Mouse (Mus musculus): ENCODE results near the gene Pcdh19. TPM values are rescaled to one million over a fixed set of nuclear protein-coding genes. Genes with fewer than 3 reads are reported as not detected.

Gene Pcdh19
- total RNA-seq, 2 experiments from 2014 or later: 75.8 to 80.0 TPM

DNA sequence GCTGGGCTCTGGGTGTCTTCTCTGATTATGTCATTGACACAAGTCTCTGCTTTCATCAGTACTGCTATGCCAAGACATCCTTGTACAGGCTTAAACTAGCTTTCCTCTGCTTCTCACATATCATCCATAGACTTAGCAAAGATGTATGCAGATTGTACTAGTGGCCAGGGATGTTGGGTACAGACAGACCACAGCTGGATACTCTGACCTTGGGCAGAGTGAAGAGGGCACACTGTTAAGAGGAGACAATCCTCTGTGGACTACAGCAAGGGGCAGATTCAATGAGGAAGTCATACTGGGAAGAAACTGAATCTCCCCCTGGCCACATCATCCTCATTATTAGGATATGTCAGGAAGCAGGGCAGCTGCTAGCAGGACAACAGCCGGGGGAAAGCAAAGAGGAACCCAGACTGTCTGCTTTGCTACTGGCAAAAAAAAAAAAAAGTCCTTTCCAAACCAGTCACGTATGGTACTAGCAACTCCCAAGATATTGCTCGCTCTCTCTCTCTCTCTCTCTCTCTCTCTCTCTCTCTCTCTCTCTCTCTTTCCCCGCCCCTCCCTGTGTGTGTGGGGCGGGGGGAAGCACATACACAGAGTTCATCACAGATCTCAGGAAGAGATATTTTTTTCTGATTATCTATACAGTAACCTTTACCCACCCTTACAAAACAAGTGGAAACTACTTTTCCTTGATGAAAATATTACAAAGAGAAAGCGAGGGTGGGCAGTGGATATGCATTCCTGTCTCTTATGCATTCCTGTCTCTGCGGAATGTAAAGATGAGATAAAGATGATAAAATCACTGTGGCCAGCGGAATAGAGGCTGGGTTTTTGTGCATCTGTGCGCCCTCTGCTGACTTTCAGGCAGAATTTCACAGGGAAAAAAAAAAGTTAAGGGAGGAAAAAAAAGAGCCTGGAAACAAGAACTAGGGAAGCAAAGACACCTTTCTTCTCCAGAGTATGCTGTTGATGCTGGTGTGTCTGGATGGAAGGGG, 31.2 kb downstream of the Pcdh19 start:
- DNase-seq (ENCODE audit: low spot score in 2 of 2): peak in 1 of 2 experiments; percentile 29

DNA sequence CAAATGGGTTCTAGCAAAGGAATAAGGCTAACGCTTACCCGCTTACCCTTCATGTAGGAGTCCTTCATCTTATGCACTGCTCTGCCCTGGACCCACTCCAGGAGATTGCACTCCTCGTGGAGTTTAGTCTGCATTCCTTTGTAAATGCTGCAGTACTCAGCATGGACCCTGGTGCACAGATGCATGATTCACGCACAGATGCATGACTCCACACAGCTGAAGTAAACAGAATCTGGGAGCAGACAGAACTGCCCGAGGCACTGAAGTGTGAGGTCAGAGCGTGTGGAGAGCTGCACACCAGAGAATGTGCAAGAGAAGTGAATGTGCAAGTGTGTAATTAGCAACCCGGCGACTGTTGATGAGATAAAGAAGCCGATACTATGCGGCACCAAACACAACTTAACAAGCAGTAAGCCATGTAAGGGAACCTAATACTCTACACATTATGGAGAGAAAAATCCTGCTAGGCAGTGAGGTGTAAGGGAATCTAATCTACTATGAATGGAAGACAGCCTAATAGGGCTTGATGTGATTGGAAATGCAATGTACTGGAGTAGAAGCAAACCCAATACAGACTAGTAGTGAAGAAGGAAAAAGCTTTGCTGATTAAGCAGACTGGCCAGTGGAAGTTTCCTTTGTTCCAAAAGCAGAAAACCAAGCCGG, 32.8 kb downstream of the Pcdh19 start:
- no peak for DNase-seq (ENCODE audit: low spot score in 2 of 2)

DNA sequence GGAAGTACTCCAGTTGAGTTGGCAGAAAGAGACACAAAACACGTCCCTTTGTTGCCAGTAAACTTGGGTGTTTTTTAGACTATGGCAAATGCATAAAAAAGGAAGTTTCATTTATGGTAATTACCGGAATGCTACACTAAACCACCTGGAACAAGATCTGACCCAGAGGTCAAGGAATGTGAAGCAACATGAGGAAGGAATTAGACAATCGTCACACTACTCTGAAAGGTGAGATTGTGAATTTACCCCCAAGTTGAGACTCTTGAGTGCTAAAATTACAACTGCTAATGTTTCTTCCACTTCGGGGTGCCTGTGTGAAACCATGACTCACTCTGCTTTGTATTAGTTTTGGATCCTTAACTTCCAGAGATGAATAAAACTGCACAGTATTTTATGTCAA, 33.6 kb downstream of the Pcdh19 start:
- DNase-seq (ENCODE audit: low spot score in 2 of 2): no peak

DNA sequence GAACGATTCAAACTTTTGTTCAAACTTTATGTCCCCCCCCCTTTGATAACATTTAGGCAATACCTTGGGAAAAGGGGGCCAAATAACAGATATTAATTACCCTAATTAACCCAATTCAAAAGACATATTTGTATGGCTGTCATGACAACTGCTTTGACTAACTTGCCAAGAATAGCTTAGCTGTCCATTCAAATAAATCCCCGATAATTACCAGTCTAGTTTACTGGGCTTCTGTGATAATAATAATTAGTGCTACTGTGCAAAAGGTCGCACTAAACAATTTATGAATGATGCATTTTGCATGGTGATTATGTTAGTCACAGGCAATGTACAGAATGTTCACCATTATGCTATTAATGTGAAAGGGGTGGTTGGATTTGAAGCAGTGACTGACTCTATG, 35.7 kb downstream of the Pcdh19 start:
- DNase-seq (ENCODE audit: low spot score in 2 of 2): no peak

DNA sequence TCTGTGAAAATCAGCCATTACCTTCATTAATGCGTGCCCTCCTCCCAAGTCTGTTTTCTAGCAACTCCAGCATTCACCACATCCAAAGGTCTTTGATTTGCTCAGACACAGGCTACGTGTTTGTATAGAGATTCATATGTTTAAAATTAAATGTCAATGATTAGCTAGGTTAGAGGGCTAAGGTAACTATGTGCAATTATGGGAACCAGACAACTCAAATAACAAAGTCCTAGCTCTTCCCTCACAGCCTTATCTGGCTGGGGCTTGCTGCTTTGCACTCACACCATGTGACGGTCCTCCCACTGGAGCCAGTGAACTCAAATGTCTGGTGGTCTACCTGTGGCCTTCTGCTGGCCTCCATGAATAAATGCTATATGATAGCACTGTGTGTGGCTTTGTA, 38.4 kb downstream of the Pcdh19 start:
- DNase-seq (ENCODE audit: low spot score in 2 of 2): no peak

DNA sequence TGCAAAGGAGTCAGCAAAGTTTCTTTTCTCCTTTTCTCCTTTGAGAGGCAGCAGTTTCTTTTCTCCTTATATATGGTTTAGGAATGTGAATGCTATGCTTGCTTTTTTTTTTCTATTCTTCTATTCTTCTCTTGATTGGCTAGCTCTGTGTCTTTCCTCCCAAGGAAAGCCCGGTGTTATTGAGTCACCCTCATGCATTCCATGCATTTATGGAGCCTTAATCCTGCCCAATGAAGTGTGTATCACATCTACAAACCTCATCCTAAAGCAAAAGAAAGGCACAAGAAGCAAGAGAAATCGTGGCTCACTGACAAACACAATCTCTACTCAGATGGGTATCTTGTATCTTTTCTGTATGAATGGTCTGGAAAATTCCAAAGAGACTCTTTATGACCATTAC, 41.0 kb downstream of the Pcdh19 start:
- DNase-seq (ENCODE audit: low spot score in 2 of 2): no peak

DNA sequence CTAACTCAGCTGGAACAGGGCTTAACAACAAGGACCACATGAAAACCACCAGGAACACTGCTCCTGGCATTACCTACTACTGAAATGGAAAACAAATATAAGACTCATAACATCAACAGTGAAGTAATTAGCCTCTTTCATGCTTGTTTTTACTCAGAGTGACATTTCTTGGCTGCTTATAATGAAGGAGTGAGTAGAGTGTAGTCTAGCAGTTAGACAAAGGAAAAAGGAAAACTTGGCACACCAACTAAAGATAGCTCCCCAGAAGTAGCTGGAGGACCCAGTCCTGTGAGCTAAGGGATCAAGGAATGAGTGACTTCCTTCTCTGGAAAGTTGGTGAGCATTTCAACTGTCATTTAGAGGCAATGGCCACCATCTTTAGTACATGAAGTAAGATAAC, 49.3 kb downstream of the Pcdh19 start:
- no peak for DNase-seq (ENCODE audit: low spot score in 2 of 2)

DNA sequence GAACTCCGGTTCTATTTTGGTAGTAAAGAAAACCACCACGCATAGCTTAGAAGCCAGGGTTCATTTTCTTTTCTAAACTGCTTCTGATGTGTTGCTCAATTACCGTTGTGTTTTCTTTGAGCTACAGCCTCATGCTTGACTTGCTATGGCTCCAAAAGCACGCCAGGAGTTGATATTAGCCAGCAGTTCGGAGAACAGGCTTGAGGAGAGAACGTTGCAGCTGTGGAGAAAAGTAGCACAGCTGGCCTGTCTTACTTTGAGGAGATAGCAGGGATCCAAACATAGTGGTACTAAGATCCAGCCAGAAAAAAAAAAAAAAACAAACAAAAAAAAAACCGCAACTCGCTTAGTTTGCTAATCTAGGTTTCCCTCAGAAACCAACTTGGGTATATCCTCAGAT, 59.2 kb downstream of the Pcdh19 start:
- DNase-seq (ENCODE audit: low spot score in 2 of 2): no peak

DNA sequence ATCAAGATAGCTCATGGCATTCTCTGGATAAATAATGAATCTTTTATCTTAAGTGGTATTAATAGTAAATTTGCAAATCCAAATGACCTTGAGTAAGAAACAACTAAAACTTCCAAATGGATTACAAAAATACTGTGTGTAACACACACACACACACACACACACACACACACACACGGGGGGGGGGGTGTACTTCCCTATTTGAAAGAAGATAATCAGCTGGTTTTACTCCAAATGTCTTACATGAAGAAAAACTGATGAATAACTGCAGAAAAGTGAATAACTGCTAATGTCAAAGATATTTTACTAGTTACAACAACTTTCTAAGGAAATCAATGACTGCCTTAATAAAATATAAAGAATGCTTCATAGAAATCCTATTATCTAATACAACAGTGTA, 70.6 kb downstream of the Pcdh19 start:
- no peak for DNase-seq (ENCODE audit: low spot score in 2 of 2)

DNA sequence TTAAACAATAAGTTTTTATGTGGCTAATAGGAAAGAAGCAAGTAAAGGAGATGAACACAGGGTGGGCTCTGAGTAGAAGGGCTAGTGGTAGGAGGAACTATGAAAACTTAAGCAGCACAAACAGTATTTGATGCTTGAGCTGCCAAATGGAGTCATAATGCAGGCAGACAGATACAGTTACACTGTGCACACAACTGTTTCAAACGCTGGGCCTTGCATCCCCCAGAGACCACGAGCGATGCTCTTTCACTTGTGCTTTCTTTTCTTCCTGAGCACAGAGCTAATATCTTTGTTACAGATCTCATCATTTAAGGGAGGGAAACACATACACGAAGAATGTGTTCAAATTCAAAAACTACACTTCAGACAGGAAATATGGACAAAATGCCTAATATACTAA, 83.0 kb downstream of the Pcdh19 start:
- DNase-seq (ENCODE audit: low spot score in 2 of 2): no peak

DNA sequence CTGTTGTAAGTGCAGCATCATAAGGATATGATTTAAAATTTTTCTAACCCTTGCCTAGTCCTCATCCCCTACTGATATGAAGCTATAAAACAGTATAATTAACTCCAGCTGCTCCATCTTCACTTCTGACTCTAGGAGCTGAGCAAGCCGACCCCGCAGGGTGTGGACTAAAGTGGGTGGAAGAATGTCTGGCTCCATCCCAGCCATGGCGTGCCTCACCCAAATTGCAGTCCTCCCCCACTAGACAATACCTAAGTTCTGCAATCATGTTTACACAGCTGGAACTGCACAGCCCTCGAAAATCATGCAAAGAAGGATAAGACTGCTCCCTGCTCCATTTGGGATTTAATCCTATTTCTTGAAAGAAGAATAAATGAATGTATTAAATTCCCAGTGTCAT, 84.5 kb downstream of the Pcdh19 start:
- DNase-seq (ENCODE audit: low spot score in 2 of 2): no peak

DNA sequence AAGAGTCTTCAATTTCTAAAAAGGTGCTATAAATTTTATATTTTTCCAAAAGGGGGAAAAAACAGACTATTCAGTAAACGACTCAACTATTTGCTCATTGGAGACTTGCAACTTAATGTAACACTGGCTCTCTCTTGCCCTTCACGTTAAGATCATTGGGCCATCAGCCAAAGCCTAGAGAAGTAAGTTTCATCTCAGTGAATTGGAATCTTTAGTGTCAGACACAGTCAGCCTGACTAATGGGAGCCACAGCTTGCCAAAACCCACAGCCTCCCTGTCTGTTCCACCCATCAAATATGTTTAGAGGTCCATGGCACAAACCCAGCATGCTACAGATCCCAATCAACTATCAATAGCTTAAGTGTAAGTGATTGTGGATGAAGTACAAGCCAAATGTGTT, 86.7 kb downstream of the Pcdh19 start:
- peak in 1 of 2 experiments; percentile 22 for DNase-seq (ENCODE audit: low spot score in 2 of 2)

DNA sequence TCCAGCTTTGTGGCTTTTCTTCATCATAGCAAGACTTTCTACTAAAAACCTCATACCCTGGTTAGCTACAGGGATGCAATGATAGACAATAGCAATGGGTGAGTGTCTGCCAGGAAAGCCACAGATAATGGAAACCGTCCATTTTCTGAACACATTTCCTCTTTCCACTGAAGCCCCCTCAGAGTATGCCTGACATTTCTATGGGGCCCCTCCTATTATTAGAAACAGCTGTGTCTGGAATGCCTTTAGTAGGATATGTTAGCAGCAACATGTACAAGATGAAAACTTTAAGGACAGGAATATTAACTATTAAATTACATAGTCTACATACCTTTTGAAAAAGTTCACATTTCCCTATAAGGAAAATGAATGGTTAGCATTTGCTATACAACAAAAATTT, 87.1 kb downstream of the Pcdh19 start:
- DNase-seq (ENCODE audit: low spot score in 2 of 2): no peak

DNA sequence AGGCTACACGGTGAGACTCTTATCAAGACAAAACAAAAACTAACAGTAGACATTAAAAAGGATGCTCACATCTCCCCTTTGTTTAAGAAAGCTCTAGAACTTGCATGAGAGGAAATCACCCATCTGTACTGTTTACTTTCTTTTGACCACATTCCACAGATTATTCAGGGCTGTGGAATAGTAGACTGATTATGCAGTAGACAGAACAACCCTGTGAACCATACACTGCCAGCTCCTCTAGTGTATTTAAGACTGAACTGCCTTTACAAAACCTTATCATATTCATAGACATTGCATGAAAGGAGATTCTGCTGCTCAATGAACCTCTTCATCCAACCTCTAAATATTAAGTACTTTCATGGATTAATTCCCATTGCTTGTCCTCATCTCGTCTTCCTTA, 87.6 kb downstream of the Pcdh19 start:
- no peak for DNase-seq (ENCODE audit: low spot score in 2 of 2)

DNA sequence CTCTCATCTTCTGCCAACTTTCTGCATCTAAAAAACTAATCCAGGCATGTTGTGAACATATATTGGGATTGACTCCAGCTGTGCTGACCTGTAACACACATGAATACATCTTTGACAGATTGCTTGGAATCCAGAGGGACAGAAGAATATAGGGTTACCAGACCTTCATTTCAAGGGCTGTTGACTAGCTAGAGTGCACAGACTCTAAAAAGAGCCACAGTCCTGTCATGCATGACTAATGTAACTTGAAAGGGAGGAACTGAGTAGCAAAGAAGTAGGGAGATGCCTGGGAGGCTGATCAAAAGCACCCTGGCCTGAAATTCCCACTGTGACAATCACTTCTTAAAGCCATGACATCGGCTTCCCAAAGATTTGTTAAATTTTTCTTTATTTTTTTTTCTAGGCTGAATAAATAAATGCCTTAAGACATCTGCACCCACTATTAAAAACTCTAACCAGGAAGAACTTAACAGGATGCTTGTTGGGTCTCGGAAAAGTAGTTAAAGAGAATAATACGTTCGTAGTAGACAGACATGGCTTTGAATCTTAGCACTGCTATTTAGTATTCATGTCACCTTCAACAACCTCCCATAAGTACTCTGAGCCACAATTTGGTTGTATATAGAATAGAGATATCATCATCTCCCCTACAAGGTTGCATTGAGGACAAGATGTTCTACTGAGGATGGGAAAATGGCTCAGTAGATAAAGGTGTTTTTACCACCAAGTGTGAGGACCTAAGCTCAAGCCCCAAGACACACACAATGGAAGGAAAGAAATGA, 113.0 kb downstream of the Pcdh19 start:
- no peak for DNase-seq (ENCODE audit: low spot score in 2 of 2)

DNA sequence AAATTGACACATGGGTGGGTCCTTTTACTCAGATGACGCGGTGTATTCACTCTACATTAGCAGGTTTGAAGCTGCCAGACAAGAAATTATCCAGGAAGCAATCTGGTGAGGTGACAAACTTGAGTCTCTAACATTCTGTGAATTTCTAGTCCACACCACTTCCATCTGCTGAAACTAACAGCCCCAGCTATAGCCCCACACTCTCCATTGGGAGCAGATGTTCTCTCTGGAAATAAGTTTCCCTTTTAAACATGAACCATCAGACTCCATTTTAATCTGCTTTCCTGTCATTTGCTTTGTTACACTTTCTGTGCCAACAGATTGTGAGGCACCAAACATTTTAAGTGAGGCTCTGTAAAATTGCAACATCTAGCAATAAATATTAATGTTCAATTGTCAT, 123.4 kb downstream of the Pcdh19 start:
- peak in 1 of 2 experiments; percentile 2 for DNase-seq (ENCODE audit: low spot score in 2 of 2)

Other genes with a start within 250 kb of the Pcdh19 start
- gene Tnmd, start 162.0 kb upstream of the Pcdh19 start, total RNA-seq (2021): not detected
- gene Tspan6, start 209.4 kb upstream of the Pcdh19 start, total RNA-seq (2021): 10 to 100 TPM; 13.5 to 14.2 TPM
- under 1 TPM; 0.58 to 0.77 TPM for gene Srpx2, start 219.4 kb upstream of the Pcdh19 start, total RNA-seq (2021)

All from layer of hippocampus, adult 18-20 months (tissue).